Mouse (Mus musculus): Measurements from ENCODE around the gene Foxo1.

GRCm38 (mm10) chr3:52283521-52283920 lies 15.4 kb downstream of the Foxo1 start:
- no peak for TF ChIP-seq CTCF (IDR thresholded peaks at IDR 0.05; ENCODE audit: low read depth)
- TF ChIP-seq EP300 (IDR thresholded peaks at IDR 0.05; ENCODE audit: low read depth): no peak
